Mouse (Mus musculus): ENCODE measurements around the gene 2210017I01Rik. TPM values are rescaled to one million over a fixed set of nuclear protein-coding genes. Genes with fewer than 3 reads are reported as not detected.

Gene 2210017I01Rik
- polyA plus RNA-seq, 2 experiments: not detected

- no peak for TF ChIP-seq EP300 (IDR thresholded peaks at IDR 0.05; ENCODE audit: low read depth)
- no peak for TF ChIP-seq CTCF (IDR thresholded peaks at IDR 0.05; ENCODE audit: low read depth)
- no peak overlapping the region for H3K4me2 ChIP-seq (ENCODE audit: low read depth)
- no peak overlapping the region for H3K27ac ChIP-seq
- no peak overlapping the region for H3K9ac ChIP-seq (replicated peaks)
- H3K4me1 ChIP-seq (replicated peaks; ENCODE audit: control insufficient read depth in 2 of 2, insufficient read depth in 2 of 2, low read length in 1 of 2): no peaks in the 10 kb centered on the region
- no peaks in the 10 kb centered on the region for H3K36me3 ChIP-seq (replicated peaks; ENCODE audit: control insufficient read depth, insufficient read depth, low read depth)
- no peak for DNase-seq (ENCODE audit: low read depth in 3 of 3, low spot score in 3 of 3)
- WGBS (ENCODE audit: insufficient replicate concordance): 52% methylated on average over 3 of the region's 3 CpGs
- no peak overlapping the region for H3K4me3 ChIP-seq (ENCODE audit: insufficient read depth in 1 of 2, low read depth in 2 of 2, low read length in 2 of 2)
- no peaks in the 10 kb centered on the region for H3K27me3 ChIP-seq (ENCODE audit: control insufficient read depth, insufficient read depth, low read length)
- no peak for ATAC-seq (ENCODE audit: insufficient read depth)
- H3K9me3 ChIP-seq (ENCODE audit: control insufficient read depth, low read length): no peaks in the 10 kb centered on the region
Measured at GRCm38 (mm10) chr3:92583164-92583826, 24.0 kb downstream of the 2210017I01Rik start.

GRCm38 (mm10) chr3:92579508-92579907 is 27.8 kb downstream of the 2210017I01Rik start:
- Histone ChIP-seq H3K27me3 (ENCODE audit: control insufficient read depth, insufficient read depth, low read length) (no peaks in the 10 kb centered on the region), H3K27ac (no peak overlapping the region), H3K9ac (replicated peaks) (no peak overlapping the region), H3K4me2 (ENCODE audit: low read depth) (no peak overlapping the region), H3K4me1 (replicated peaks; ENCODE audit: control insufficient read depth in 2 of 2, insufficient read depth in 2 of 2, low read length in 1 of 2) (no peaks in the 10 kb centered on the region), H3K36me3 (replicated peaks; ENCODE audit: control insufficient read depth, insufficient read depth, low read depth) (no peaks in the 10 kb centered on the region), H3K4me3 (ENCODE audit: insufficient read depth in 1 of 2, low read depth in 2 of 2, low read length in 2 of 2) (no peak overlapping the region), H3K9me3 (ENCODE audit: control insufficient read depth, low read length) (no peaks in the 10 kb centered on the region)
- no peak for ATAC-seq (ENCODE audit: insufficient read depth)
- TF ChIP-seq EP300 (IDR thresholded peaks at IDR 0.05; ENCODE audit: low read depth) (no peak), CTCF (IDR thresholded peaks at IDR 0.05; ENCODE audit: low read depth) (no peak)
- DNase-seq (ENCODE audit: low read depth in 3 of 3, low spot score in 3 of 3): no peak
- 60% methylated on average over 1 of the region's 1 CpGs for WGBS (ENCODE audit: insufficient replicate concordance)

- no peak for ATAC-seq (ENCODE audit: insufficient read depth)
- H3K27ac ChIP-seq: no peak overlapping the region
- no peak overlapping the region for H3K4me2 ChIP-seq (ENCODE audit: low read depth)
- no peak for DNase-seq (ENCODE audit: low read depth in 3 of 3, low spot score in 3 of 3)
- H3K9me3 ChIP-seq (ENCODE audit: control insufficient read depth, low read length): no peaks in the 10 kb centered on the region
- no peak overlapping the region for H3K9ac ChIP-seq (replicated peaks)
- H3K4me1 ChIP-seq (replicated peaks; ENCODE audit: control insufficient read depth in 2 of 2, insufficient read depth in 2 of 2, low read length in 1 of 2): no peaks in the 10 kb centered on the region
- no peaks in the 10 kb centered on the region for H3K36me3 ChIP-seq (replicated peaks; ENCODE audit: control insufficient read depth, insufficient read depth, low read depth)
- no peak overlapping the region for H3K4me3 ChIP-seq (ENCODE audit: insufficient read depth in 1 of 2, low read depth in 2 of 2, low read length in 2 of 2)
- 51% methylated on average over 4 of the region's 4 CpGs for WGBS (ENCODE audit: insufficient replicate concordance)
- no peaks in the 10 kb centered on the region for H3K27me3 ChIP-seq (ENCODE audit: control insufficient read depth, insufficient read depth, low read length)
- TF ChIP-seq EP300 (IDR thresholded peaks at IDR 0.05; ENCODE audit: low read depth): no peak
- no peak for TF ChIP-seq CTCF (IDR thresholded peaks at IDR 0.05; ENCODE audit: low read depth)
Measured at GRCm38 (mm10) chr3:92578652-92579413, 28.5 kb downstream of the 2210017I01Rik start.

GRCm38 (mm10) chr3:92573449-92574041 is 33.7 kb downstream of the 2210017I01Rik start, which contains the start of gene Ivl:
Gene Ivl, minus strand, starts transcription at chr3:92573735.
- no peaks in the 10 kb centered on the region for H3K4me1 ChIP-seq (replicated peaks; ENCODE audit: control insufficient read depth in 2 of 2, insufficient read depth in 2 of 2, low read length in 1 of 2)
- H3K36me3 ChIP-seq (replicated peaks; ENCODE audit: control insufficient read depth, insufficient read depth, low read depth): no peaks in the 10 kb centered on the region
- no peak within 1 kb of the TSS for H3K4me2 ChIP-seq (ENCODE audit: low read depth)
- ATAC-seq (ENCODE audit: insufficient read depth) (no peak), DNase-seq (ENCODE audit: low read depth in 3 of 3, low spot score in 3 of 3) (no peak)
- TF ChIP-seq CTCF (IDR thresholded peaks at IDR 0.05; ENCODE audit: low read depth) (no peak), EP300 (IDR thresholded peaks at IDR 0.05; ENCODE audit: low read depth) (no peak)
- 32% methylated on average over 1 of the region's 1 CpGs for WGBS (ENCODE audit: insufficient replicate concordance)
- H3K9me3 ChIP-seq (ENCODE audit: control insufficient read depth, low read length): no peaks in the 10 kb centered on the region
- H3K9ac ChIP-seq (replicated peaks): no peak within 1 kb of the TSS
- no peaks in the 10 kb centered on the region for H3K27me3 ChIP-seq (ENCODE audit: control insufficient read depth, insufficient read depth, low read length)
- no peak within 1 kb of the TSS for H3K4me3 ChIP-seq (ENCODE audit: insufficient read depth in 1 of 2, low read depth in 2 of 2, low read length in 2 of 2)
- H3K27ac ChIP-seq: no peak within 1 kb of the TSS

Measured in liver, embryonic 14.5 days (tissue).